Mouse (Mus musculus): ENCODE results near the gene Mvp.

DNA sequence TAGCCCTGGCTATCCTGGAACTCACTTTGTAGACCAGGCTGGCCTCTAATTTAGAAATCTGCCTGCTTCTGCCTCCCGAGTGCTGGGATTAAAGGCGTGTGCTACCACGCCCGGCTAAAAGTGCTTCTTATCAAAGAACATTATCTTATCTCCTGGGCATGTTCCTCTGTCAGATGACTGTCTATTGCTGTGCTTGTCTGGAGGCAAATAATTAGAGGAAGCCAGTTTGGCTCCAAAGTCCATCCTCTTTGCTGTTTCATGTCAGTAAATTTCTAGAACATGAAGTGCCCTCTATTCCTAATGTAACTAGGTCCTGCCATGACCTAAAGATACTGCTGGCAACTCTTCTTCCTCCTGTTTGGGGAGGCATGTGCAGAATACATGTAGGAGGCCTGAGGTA is 32.4 kb downstream of the Mvp start:
- TF ChIP-seq POLR2A (IDR thresholded peaks at IDR 0.05; ENCODE audit: borderline replicate concordance, control insufficient read depth, low read depth, low read length) (no peak), CTCF (IDR thresholded peaks at IDR 0.05; ENCODE audit: control insufficient read depth, insufficient read depth, low read length) (no peak)

All from bone marrow, adult 2 months (tissue).